Mouse (Mus musculus): ENCODE measurements around the gene Nrp1. TPM values are rescaled to one million over a fixed set of nuclear protein-coding genes. Genes with fewer than 3 reads are reported as not detected.
A peak's percentile ranks its signal among the peaks of the same experiment; 100 is the strongest.

Nrp1 gene
- polyA plus RNA-seq, 1 experiment from 2014 or later, result 158 TPM

DNA sequence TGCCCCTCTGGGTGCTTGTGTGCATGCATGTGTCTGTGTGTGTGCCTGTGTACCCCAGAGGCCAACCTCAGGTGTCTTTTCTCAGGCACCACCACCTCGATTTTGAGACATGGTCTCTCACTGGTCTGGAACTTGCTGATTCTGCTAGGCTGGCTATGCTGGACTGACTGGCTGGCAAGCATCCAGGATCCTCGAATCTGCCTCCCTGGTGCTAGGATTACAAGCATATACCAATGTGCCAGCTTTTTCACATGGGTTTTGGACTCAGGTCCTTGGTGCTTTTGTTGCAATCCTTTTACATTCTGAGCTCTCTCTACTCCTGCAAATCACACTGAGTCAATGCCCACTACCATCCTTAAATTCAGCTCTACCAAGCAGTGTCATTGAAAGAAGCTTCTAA is 46.5 kb downstream of the Nrp1 start:
- ATAC-seq (no peak), DNase-seq (ENCODE audit: low spot score) (no peak)
- TF ChIP-seq CTCF (IDR thresholded peaks at IDR 0.05) (no peak), EP300 (IDR thresholded peaks at IDR 0.05) (no peak)
- H3K9me3 ChIP-seq (ENCODE audit: low read length), result no peaks in the 10 kb centered on the region
- H3K4me1 ChIP-seq (ENCODE audit: insufficient read depth, low read depth, low read length), result no peaks in the 10 kb centered on the region
- no peak overlapping the region for H3K4me2 ChIP-seq (replicated peaks; ENCODE audit: low read depth, low read length)
- no peaks in the 10 kb centered on the region for H3K27me3 ChIP-seq (replicated peaks; ENCODE audit: insufficient read depth, low read length)
- H3K4me3 ChIP-seq (ENCODE audit: low read depth, low read length), result no peak overlapping the region
- no peak overlapping the region for H3K27ac ChIP-seq (ENCODE audit: low read length)
- no peaks in the 10 kb centered on the region for H3K36me3 ChIP-seq (ENCODE audit: insufficient read depth, low read length)
- H3K9ac ChIP-seq (replicated peaks; ENCODE audit: low read depth), result no peak overlapping the region
- WGBS, result 52% methylated on average over 2 of the region's 2 CpGs

DNA sequence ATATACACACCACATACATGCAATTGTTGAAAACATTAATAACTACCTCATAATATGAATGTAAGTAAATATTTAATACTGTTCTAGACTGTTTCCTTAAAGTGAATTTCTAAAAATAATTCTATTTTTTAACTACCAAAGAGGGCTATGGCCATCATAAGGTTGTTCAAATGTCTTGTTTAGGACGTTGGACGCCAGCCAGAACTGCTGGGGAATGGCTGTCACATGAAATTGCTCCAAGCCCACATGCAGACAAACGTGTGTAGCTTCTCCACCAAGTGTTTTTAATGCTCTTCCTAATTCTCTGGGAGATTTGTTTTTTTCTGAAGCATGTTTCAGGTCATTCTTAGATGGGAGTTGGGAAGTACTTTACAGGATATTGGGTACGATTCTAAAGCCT is 55.0 kb downstream of the Nrp1 start:
- no peak overlapping the region for H3K4me3 ChIP-seq (ENCODE audit: low read depth, low read length)
- peaks cover 24% of the 10 kb centered on the region for H3K4me1 ChIP-seq (ENCODE audit: insufficient read depth, low read depth, low read length)
- no peaks in the 10 kb centered on the region for H3K27me3 ChIP-seq (replicated peaks; ENCODE audit: insufficient read depth, low read length)
- no peak for ATAC-seq
- no peaks in the 10 kb centered on the region for H3K36me3 ChIP-seq (ENCODE audit: insufficient read depth, low read length)
- WGBS, result 47% methylated on average over 4 of the region's 4 CpGs
- TF ChIP-seq CTCF (IDR thresholded peaks at IDR 0.05) (no peak), EP300 (IDR thresholded peaks at IDR 0.05) (no peak)
- DNase-seq (ENCODE audit: low spot score), result no peak
- no peaks in the 10 kb centered on the region for H3K9me3 ChIP-seq (ENCODE audit: low read length)
- no peak overlapping the region for H3K27ac ChIP-seq (ENCODE audit: low read length)
- no peak overlapping the region for H3K9ac ChIP-seq (replicated peaks; ENCODE audit: low read depth)
- no peak overlapping the region for H3K4me2 ChIP-seq (replicated peaks; ENCODE audit: low read depth, low read length)

DNA sequence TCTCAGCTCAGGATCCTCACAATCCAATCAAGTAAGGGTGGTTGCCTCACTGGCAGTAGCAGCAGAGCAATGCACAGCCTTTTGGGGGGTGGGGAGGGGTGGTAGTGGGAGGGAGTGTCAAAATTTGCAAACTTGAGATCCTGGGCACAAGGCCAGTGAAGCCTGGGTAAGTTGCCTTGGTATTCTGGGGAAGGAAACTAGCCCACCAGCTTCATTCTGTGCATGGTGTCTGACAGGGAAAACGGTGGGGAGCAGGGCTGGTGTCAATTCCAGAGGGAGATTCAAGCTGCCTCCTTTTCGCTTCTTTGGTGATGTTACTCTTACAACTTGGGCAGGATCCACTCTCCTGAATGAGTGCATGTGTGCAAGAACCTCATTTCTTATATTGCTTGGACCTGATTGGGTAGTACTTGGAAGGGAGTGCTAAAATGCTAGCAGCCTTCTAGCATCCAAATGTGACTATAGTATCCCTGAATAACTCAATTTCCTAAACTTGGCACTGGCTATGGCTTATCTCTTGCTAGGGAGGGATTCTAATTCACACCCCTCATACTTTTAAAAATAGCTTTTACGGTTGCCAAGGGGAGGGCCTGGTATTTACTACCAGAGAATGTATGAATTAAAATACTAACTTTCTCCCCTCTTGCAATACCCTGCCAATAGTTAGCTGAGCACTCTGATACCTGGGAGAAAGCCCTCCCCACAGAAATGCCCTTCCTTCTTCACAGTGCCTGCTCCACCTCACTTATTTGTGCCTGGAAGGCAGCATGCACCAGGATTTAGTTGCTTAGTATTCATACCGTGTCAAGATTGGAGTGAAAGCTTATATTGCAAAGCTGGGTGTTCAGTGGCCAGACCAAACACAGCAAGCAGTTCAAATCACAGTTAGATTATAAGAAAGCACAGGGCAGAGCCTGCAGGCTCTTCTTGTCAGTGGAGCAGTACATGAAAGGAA is 57.6 kb downstream of the Nrp1 start:
- Histone ChIP-seq H3K27me3 (replicated peaks; ENCODE audit: insufficient read depth, low read length) (no peaks in the 10 kb centered on the region), H3K36me3 (ENCODE audit: insufficient read depth, low read length) (no peaks in the 10 kb centered on the region), H3K4me2 (replicated peaks; ENCODE audit: low read depth, low read length) (no peak overlapping the region), H3K4me3 (ENCODE audit: low read depth, low read length) (no peak overlapping the region), H3K4me1 (ENCODE audit: insufficient read depth, low read depth, low read length) (peaks cover 24% of the 10 kb centered on the region), H3K9me3 (ENCODE audit: low read length) (no peaks in the 10 kb centered on the region), H3K27ac (ENCODE audit: low read length) (no peak overlapping the region), H3K9ac (replicated peaks; ENCODE audit: low read depth) (no peak overlapping the region)
- DNase-seq (ENCODE audit: low spot score) (peak; percentile 36), ATAC-seq (peak; percentile 9; the same call in 1 of the 2 replicates)
- WGBS, result 25% methylated on average over 4 of the region's 4 CpGs
- TF ChIP-seq EP300 (IDR thresholded peaks at IDR 0.05), result no peak
- TF ChIP-seq CTCF (IDR thresholded peaks at IDR 0.05), result no peak

DNA sequence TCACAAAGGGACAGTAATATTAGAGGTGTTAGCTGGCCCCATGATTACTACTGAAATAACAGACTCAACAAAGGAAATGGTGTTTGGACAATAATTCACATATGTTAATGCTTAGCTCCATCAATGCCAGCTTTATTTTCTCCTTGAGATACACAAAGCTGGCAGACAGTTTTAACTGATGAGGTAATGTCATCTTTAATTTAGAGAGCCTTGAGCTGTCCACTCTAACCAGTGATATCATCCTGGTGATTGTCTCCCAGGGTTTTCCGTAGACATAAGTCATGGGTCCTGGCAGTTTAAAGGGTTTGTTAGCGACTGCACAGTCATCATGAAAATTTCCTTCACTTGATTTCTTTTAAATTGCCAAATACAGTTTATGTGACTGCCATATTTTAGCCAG is 58.5 kb downstream of the Nrp1 start:
- DNase-seq (ENCODE audit: low spot score) (peak; percentile 53), ATAC-seq (peak; percentile 64)
- no peaks in the 10 kb centered on the region for H3K27me3 ChIP-seq (replicated peaks; ENCODE audit: insufficient read depth, low read length)
- TF ChIP-seq CTCF (IDR thresholded peaks at IDR 0.05) (no peak), EP300 (IDR thresholded peaks at IDR 0.05) (peak; percentile 62)
- no peaks in the 10 kb centered on the region for H3K36me3 ChIP-seq (ENCODE audit: insufficient read depth, low read length)
- H3K4me1 ChIP-seq (ENCODE audit: insufficient read depth, low read depth, low read length), result peaks cover 24% of the 10 kb centered on the region
- H3K4me2 ChIP-seq (replicated peaks; ENCODE audit: low read depth, low read length), result no peak overlapping the region
- no peaks in the 10 kb centered on the region for H3K9me3 ChIP-seq (ENCODE audit: low read length)
- no peak overlapping the region for H3K4me3 ChIP-seq (ENCODE audit: low read depth, low read length)
- WGBS, result 51% methylated on average over 2 of the region's 2 CpGs
- H3K27ac ChIP-seq (ENCODE audit: low read length), result no peak overlapping the region
- H3K9ac ChIP-seq (replicated peaks; ENCODE audit: low read depth), result no peak overlapping the region

DNA sequence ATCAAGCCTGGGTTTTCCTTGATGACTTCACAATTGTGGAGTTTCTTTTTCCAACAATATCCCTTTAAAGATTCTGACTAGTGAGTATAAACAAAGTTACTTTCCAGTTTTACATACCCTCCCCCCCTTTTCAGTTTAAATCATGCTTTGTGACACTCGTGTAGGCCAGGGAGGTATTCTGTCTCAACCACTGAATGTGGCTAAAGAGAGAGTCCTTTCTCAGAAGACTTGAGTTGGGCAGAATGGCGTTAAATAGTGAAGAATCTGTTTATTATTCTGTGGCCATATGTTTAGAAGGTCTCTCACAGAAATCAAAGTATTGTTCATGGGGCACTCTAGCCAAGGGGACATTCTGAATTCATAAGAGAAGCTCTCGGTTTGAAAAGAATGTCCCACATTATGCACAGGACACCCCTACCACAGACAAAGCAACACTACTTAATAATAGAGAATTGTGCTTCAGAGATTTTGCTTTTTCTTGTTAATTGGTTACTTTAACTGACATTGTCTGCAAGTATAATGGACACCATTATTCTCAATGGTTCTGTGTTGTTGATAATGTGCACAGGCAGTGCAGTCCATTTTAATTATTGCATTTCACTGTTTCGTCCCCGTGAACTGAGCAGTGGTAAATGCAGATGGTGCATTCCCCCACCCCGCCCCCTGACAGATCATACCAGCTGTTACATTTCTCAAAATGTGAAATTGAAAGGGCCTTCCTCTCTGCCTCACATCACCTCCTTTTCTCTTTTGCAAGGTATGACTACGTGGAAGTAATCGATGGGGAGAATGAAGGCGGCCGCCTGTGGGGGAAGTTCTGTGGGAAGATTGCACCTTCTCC is 59.8 kb downstream of the Nrp1 start:
- Histone ChIP-seq H3K27ac (ENCODE audit: low read length) (no peak overlapping the region), H3K4me1 (ENCODE audit: insufficient read depth, low read depth, low read length) (peaks cover 24% of the 10 kb centered on the region), H3K27me3 (replicated peaks; ENCODE audit: insufficient read depth, low read length) (no peaks in the 10 kb centered on the region), H3K4me2 (replicated peaks; ENCODE audit: low read depth, low read length) (no peak overlapping the region), H3K36me3 (ENCODE audit: insufficient read depth, low read length) (no peaks in the 10 kb centered on the region), H3K9me3 (ENCODE audit: low read length) (no peaks in the 10 kb centered on the region), H3K9ac (replicated peaks; ENCODE audit: low read depth) (no peak overlapping the region), H3K4me3 (ENCODE audit: low read depth, low read length) (no peak overlapping the region)
- DNase-seq (ENCODE audit: low spot score) (no peak), ATAC-seq (no peak)
- TF ChIP-seq CTCF (IDR thresholded peaks at IDR 0.05), result no peak
- no peak for TF ChIP-seq EP300 (IDR thresholded peaks at IDR 0.05)
- 80% methylated on average over 10 of the region's 10 CpGs for WGBS

DNA sequence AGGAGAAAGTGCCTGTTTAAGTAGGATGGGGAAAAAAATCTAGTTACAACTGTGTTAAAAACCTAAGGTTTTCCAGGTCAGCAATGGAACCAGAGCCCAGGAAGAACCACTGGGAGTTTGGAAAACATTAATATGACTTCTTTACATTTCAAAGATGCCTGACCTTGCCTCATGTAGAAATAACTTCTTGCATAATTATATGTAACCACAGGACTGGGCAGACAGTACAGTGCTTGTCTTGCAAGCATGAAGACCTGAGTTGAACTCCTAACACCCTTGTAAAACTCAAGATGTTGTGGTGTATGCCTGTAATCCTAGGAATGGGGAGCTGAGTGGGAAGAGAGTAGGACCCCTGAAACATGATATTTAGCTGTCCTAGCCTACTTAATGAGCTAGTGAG is 61.6 kb downstream of the Nrp1 start:
- Histone ChIP-seq H3K4me2 (replicated peaks; ENCODE audit: low read depth, low read length) (no peak overlapping the region), H3K27ac (ENCODE audit: low read length) (no peak overlapping the region), H3K4me1 (ENCODE audit: insufficient read depth, low read depth, low read length) (peaks cover 24% of the 10 kb centered on the region), H3K27me3 (replicated peaks; ENCODE audit: insufficient read depth, low read length) (no peaks in the 10 kb centered on the region), H3K36me3 (ENCODE audit: insufficient read depth, low read length) (no peaks in the 10 kb centered on the region), H3K9ac (replicated peaks; ENCODE audit: low read depth) (no peak overlapping the region), H3K9me3 (ENCODE audit: low read length) (no peaks in the 10 kb centered on the region), H3K4me3 (ENCODE audit: low read depth, low read length) (no peak overlapping the region)
- TF ChIP-seq EP300 (IDR thresholded peaks at IDR 0.05) (no peak), CTCF (IDR thresholded peaks at IDR 0.05) (no peak)
- ATAC-seq (no peak), DNase-seq (ENCODE audit: low spot score) (peak; percentile 18)
